Mouse (Mus musculus) small intestine, adult 2 months (tissue): ENCODE data around the gene Osr1.

Experiments
- CTCF ChIP-seq: fragments of 200-500 bp; IDR thresholded peaks from 2 replicates; pipeline ENCODE4 v1.5.1; 2012; ENCODE audit warnings: low read depth, mild to moderate bottlenecking, control low read depth, inconsistent platforms, low read length, moderate library complexity, mixed read lengths; ENCODE audit not compliant: insufficient replicate concordance, insufficient read length; ENCODE audit errors: extremely low read depth
- POLR2A ChIP-seq: fragments of 200-500 bp; IDR thresholded peaks from 2 replicates; pipeline ENCODE4 v1.6.1; 2012; ENCODE audit warnings: low read depth, mild to moderate bottlenecking, control low read depth, inconsistent platforms, low read length, moderate library complexity

DNA sequence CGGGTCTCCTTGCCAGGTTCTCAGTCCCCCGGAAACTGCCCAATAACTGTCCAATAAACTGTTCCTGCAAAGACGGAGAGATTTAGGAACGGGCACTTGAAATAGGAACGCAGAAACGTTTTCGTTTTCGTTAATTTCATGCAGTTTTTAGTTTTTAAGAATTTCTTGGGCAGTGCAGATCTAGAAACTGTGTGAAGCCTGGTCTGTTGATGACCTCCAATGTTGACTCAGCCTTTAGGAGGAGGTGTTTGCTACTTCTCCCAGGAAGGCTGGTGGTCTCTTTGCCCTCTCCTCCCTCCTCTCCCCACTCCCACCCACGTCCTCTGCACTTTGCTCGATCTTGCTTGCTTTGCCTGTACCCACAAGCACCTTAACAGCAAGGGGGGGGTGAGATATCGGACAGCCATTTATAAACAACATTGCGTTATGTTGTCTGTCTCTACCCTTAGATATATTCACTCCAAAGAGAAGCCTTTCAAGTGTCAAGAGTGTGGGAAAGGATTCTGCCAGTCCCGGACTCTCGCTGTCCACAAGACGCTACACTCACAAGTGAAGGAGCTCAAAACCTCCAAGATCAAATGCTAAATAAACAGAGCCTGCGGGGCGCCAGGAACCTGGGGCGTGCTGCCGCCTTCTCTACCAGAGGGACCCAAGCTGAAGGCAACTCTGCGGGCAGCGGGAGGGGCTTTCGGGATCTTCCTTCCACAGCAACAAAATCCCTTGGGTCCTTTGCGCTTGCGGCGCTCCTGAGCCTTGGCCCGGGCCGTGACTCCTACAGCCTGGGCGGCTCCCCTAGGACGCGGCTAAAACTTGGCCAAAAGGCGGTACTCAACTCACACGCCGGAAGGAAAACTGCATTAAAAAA is 10.4 kb downstream of the Osr1 start:
- TF ChIP-seq CTCF: no peak
- TF ChIP-seq POLR2A: no peak
